Mouse (Mus musculus): Measurements from ENCODE around the gene Itgav.

The Itgav gene

GRCm38 (mm10) chr2:83723921-83724826 is at the start of gene Itgav:
Itgav (plus strand) TSS chr2:83724397.
- peak within 1 kb of the TSS; percentile 89 for H3K4me3 ChIP-seq (replicated peaks; ENCODE audit: low read length)
- no peaks in the 10 kb centered on the region for H3K9me3 ChIP-seq (ENCODE audit: low read length)
- H3K27me3 ChIP-seq (ENCODE audit: insufficient read depth, low read length), result 0 out of 2 replicates have a peak, but pooled peaks cover 7% of the 10 kb centered on the region
- TF ChIP-seq POU5F1 (IDR thresholded peaks at IDR 0.05; ENCODE audit: borderline replicate concordance, low read length) (no peak), CTCF (conservative IDR thresholded peaks at IDR 0.05; ENCODE audit: low read length) (no peak), NANOG (IDR thresholded peaks at IDR 0.05; ENCODE audit: borderline replicate concordance, low read length) (no peak)
- H3K4me1 ChIP-seq (replicated peaks; ENCODE audit: low read depth, low read length), result peaks cover 31% of the 10 kb centered on the region
- H3K36me3 ChIP-seq (ENCODE audit: insufficient read depth, low read length), result no peaks in the 10 kb centered on the region

- Histone ChIP-seq H3K9me3 (ENCODE audit: low read length) (no peaks in the 10 kb centered on the region), H3K4me3 (replicated peaks; ENCODE audit: low read length) (no peak overlapping the region), H3K36me3 (ENCODE audit: insufficient read depth, low read length) (peaks cover 45% of the 10 kb centered on the region), H3K4me1 (replicated peaks; ENCODE audit: low read depth, low read length) (peaks cover 19% of the 10 kb centered on the region), H3K27me3 (ENCODE audit: insufficient read depth, low read length) (no peaks in the 10 kb centered on the region)
- TF ChIP-seq NANOG (IDR thresholded peaks at IDR 0.05; ENCODE audit: borderline replicate concordance, low read length) (no peak), CTCF (conservative IDR thresholded peaks at IDR 0.05; ENCODE audit: low read length) (no peak), POU5F1 (IDR thresholded peaks at IDR 0.05; ENCODE audit: borderline replicate concordance, low read length) (no peak)
Measured at GRCm38 (mm10) chr2:83674421-83674820, 49.8 kb upstream of the Itgav start.

- H3K9me3 ChIP-seq (ENCODE audit: low read length), result no peaks in the 10 kb centered on the region
- no peak for TF ChIP-seq CTCF (conservative IDR thresholded peaks at IDR 0.05; ENCODE audit: low read length)
- no peak for TF ChIP-seq NANOG (IDR thresholded peaks at IDR 0.05; ENCODE audit: borderline replicate concordance, low read length)
- no peak for TF ChIP-seq POU5F1 (IDR thresholded peaks at IDR 0.05; ENCODE audit: borderline replicate concordance, low read length)
- H3K36me3 ChIP-seq (ENCODE audit: insufficient read depth, low read length), result peaks cover 45% of the 10 kb centered on the region
- H3K4me3 ChIP-seq (replicated peaks; ENCODE audit: low read length), result no peak overlapping the region
- peaks cover 19% of the 10 kb centered on the region for H3K4me1 ChIP-seq (replicated peaks; ENCODE audit: low read depth, low read length)
- H3K27me3 ChIP-seq (ENCODE audit: insufficient read depth, low read length), result no peaks in the 10 kb centered on the region
Measured at GRCm38 (mm10) chr2:83674896-83675295, 49.3 kb upstream of the Itgav start.

GRCm38 (mm10) chr2:83675681-83676080 is 48.5 kb upstream of the Itgav start:
- TF ChIP-seq POU5F1 (IDR thresholded peaks at IDR 0.05; ENCODE audit: borderline replicate concordance, low read length) (no peak), CTCF (conservative IDR thresholded peaks at IDR 0.05; ENCODE audit: low read length) (no peak), NANOG (IDR thresholded peaks at IDR 0.05; ENCODE audit: borderline replicate concordance, low read length) (no peak)
- no peak overlapping the region for H3K4me3 ChIP-seq (replicated peaks; ENCODE audit: low read length)
- H3K9me3 ChIP-seq (ENCODE audit: low read length), result no peaks in the 10 kb centered on the region
- H3K27me3 ChIP-seq (ENCODE audit: insufficient read depth, low read length), result no peaks in the 10 kb centered on the region
- H3K4me1 ChIP-seq (replicated peaks; ENCODE audit: low read depth, low read length), result peaks cover 19% of the 10 kb centered on the region
- peaks cover 41% of the 10 kb centered on the region for H3K36me3 ChIP-seq (ENCODE audit: insufficient read depth, low read length)

GRCm38 (mm10) chr2:83676226-83676870 is 47.8 kb upstream of the Itgav start:
- no peak overlapping the region for H3K4me3 ChIP-seq (replicated peaks; ENCODE audit: low read length)
- TF ChIP-seq CTCF (conservative IDR thresholded peaks at IDR 0.05; ENCODE audit: low read length) (no peak), POU5F1 (IDR thresholded peaks at IDR 0.05; ENCODE audit: borderline replicate concordance, low read length) (no peak), NANOG (IDR thresholded peaks at IDR 0.05; ENCODE audit: borderline replicate concordance, low read length) (no peak)
- peaks cover 40% of the 10 kb centered on the region for H3K36me3 ChIP-seq (ENCODE audit: insufficient read depth, low read length)
- no peaks in the 10 kb centered on the region for H3K9me3 ChIP-seq (ENCODE audit: low read length)
- H3K4me1 ChIP-seq (replicated peaks; ENCODE audit: low read depth, low read length), result peaks cover 24% of the 10 kb centered on the region
- no peaks in the 10 kb centered on the region for H3K27me3 ChIP-seq (ENCODE audit: insufficient read depth, low read length)

- Histone ChIP-seq H3K27me3 (ENCODE audit: insufficient read depth, low read length) (no peaks in the 10 kb centered on the region), H3K36me3 (ENCODE audit: insufficient read depth, low read length) (no peaks in the 10 kb centered on the region), H3K4me1 (replicated peaks; ENCODE audit: low read depth, low read length) (peaks cover 6% of the 10 kb centered on the region), H3K4me3 (replicated peaks; ENCODE audit: low read length) (no peak overlapping the region), H3K9me3 (ENCODE audit: low read length) (0 out of 2 replicates have a peak, but pooled peaks cover 1% of the 10 kb centered on the region)
- no peak for TF ChIP-seq NANOG (IDR thresholded peaks at IDR 0.05; ENCODE audit: borderline replicate concordance, low read length)
- no peak for TF ChIP-seq CTCF (conservative IDR thresholded peaks at IDR 0.05; ENCODE audit: low read length)
- no peak for TF ChIP-seq POU5F1 (IDR thresholded peaks at IDR 0.05; ENCODE audit: borderline replicate concordance, low read length)
Measured at GRCm38 (mm10) chr2:83681332-83681731, 42.9 kb upstream of the Itgav start.

GRCm38 (mm10) chr2:83681785-83682184 is 42.4 kb upstream of the Itgav start:
- TF ChIP-seq NANOG (IDR thresholded peaks at IDR 0.05; ENCODE audit: borderline replicate concordance, low read length) (no peak), CTCF (conservative IDR thresholded peaks at IDR 0.05; ENCODE audit: low read length) (no peak), POU5F1 (IDR thresholded peaks at IDR 0.05; ENCODE audit: borderline replicate concordance, low read length) (no peak)
- H3K36me3 ChIP-seq (ENCODE audit: insufficient read depth, low read length), result no peaks in the 10 kb centered on the region
- H3K27me3 ChIP-seq (ENCODE audit: insufficient read depth, low read length), result no peaks in the 10 kb centered on the region

GRCm38 (mm10) chr2:83682282-83682681 is 41.9 kb upstream of the Itgav start:
- peaks cover 9% of the 10 kb centered on the region for H3K9me3 ChIP-seq (ENCODE audit: low read length)

More at GRCm38 (mm10) chr2:83681785-83682184, 42.4 kb upstream of the Itgav start:
- Histone ChIP-seq H3K4me3 (replicated peaks; ENCODE audit: low read length) (no peak overlapping the region), H3K9me3 (ENCODE audit: low read length) (peaks cover 5% of the 10 kb centered on the region; the same call in 1 of the 2 replicates), H3K4me1 (replicated peaks; ENCODE audit: low read depth, low read length) (peaks cover 6% of the 10 kb centered on the region)

More at GRCm38 (mm10) chr2:83682282-83682681, 41.9 kb upstream of the Itgav start:
- no peaks in the 10 kb centered on the region for H3K36me3 ChIP-seq (ENCODE audit: insufficient read depth, low read length)
- H3K27me3 ChIP-seq (ENCODE audit: insufficient read depth, low read length), result no peaks in the 10 kb centered on the region
- TF ChIP-seq NANOG (IDR thresholded peaks at IDR 0.05; ENCODE audit: borderline replicate concordance, low read length) (no peak), POU5F1 (IDR thresholded peaks at IDR 0.05; ENCODE audit: borderline replicate concordance, low read length) (no peak), CTCF (conservative IDR thresholded peaks at IDR 0.05; ENCODE audit: low read length) (no peak)
- peaks cover 6% of the 10 kb centered on the region for H3K4me1 ChIP-seq (replicated peaks; ENCODE audit: low read depth, low read length)
- H3K4me3 ChIP-seq (replicated peaks; ENCODE audit: low read length), result no peak overlapping the region

All from E14TG2a.4 (cell line).